Mouse (Mus musculus) stomach, postnatal 0 days (tissue): ENCODE results near the gene Col18a1. TPM values are rescaled to one million over a fixed set of nuclear protein-coding genes. Genes with fewer than 3 reads are reported as not detected.
A peak's percentile ranks its signal among the peaks of the same experiment; 100 is the strongest.

Source experiments
- ATAC-seq: fragments of 200-750 bp; cut with Nextera tagmentation; 2 replicates; pipeline ENCODE4 v1.8.0; 2017; ENCODE audit not compliant: low FRiP score, low TSS enrichment
- DNase-seq: peaks from one replicate; pipeline ENCODE4 v3.0.0-alpha.2; 2016; ENCODE audit warnings: low spot score
- H3K27ac ChIP-seq: fragments of 300-500 bp; sonication (generic); replicated peaks from 2 replicates; pipeline ENCODE4 v1.5.1; 2014; ENCODE audit warnings: mild to moderate bottlenecking, control low read depth
- H3K27me3 ChIP-seq: fragments of 300-500 bp; sonication (generic); 2 replicates; pipeline ENCODE4 v1.6.1; 2014; ENCODE audit warnings: low read length; ENCODE audit not compliant: control insufficient read depth, insufficient read depth
- H3K36me3 ChIP-seq: fragments of 300-500 bp; sonication (generic); 2 replicates; pipeline ENCODE4 v1.6.1; 2014; ENCODE audit warnings: low read length, mixed read lengths; ENCODE audit not compliant: control insufficient read depth, insufficient read depth
- H3K4me1 ChIP-seq: fragments of 300-500 bp; sonication (generic); replicated peaks from 2 replicates; pipeline ENCODE4 v1.6.1; 2014; ENCODE audit warnings: antibody characterized with exemption; ENCODE audit not compliant: control insufficient read depth, insufficient read depth
- H3K4me2 ChIP-seq: fragments of 300-500 bp; sonication (generic); replicated peaks from 2 replicates; pipeline ENCODE4 v1.6.1; 2014; ENCODE audit warnings: low read depth, mild to moderate bottlenecking, control low read depth, moderate library complexity
- H3K4me3 ChIP-seq: fragments of 300-500 bp; sonication (generic); 2 replicates; pipeline ENCODE4 v1.5.1; 2014; ENCODE audit warnings: low read depth, low read length, control low read depth
- H3K9ac ChIP-seq: fragments of 300-500 bp; sonication (generic); 2 replicates; pipeline ENCODE4 v1.6.1; 2014; ENCODE audit warnings: mild to moderate bottlenecking, low read length, control low read depth, mixed read lengths
- H3K9me3 ChIP-seq: fragments of 300-500 bp; sonication (generic); 2 replicates; pipeline ENCODE4 v1.6.1; 2016; ENCODE audit warnings: low read length; ENCODE audit not compliant: control insufficient read depth
- CTCF ChIP-seq: IDR thresholded peaks from 2 replicates; pipeline ENCODE4 v1.5.1; 2016; ENCODE audit warnings: antibody characterized with exemption, low read depth, mild to moderate bottlenecking, moderate library complexity
- EP300 ChIP-seq: optimal IDR thresholded peaks from 2 replicates; pipeline ENCODE3; 2016; ENCODE audit warnings: antibody characterized with exemption
- WGBS: fragments of 180-500 bp; shearing (Covaris S2); extraction: QIAGEN DNeasy Blood & Tissue Kit; methylation state at CpG from one replicate; pipeline ENCODE4 v1.1.7; 2014; 5-methylcytosine and 5-hydroxymethylcytosine counted together
- polyA plus RNA-seq: library from polyadenylated mRNA; unstranded; fragments of >200 nt; fragmentation: Nextera tagmentation; extraction: Ambion mirVana; gene quantifications from 2 replicates; pipeline ENCODE4 v1.2.1, GENCODE M21; 2015

Gene Col18a1
- polyA plus RNA-seq, 1 experiment from 2014 or later: 26.3 TPM

DNA sequence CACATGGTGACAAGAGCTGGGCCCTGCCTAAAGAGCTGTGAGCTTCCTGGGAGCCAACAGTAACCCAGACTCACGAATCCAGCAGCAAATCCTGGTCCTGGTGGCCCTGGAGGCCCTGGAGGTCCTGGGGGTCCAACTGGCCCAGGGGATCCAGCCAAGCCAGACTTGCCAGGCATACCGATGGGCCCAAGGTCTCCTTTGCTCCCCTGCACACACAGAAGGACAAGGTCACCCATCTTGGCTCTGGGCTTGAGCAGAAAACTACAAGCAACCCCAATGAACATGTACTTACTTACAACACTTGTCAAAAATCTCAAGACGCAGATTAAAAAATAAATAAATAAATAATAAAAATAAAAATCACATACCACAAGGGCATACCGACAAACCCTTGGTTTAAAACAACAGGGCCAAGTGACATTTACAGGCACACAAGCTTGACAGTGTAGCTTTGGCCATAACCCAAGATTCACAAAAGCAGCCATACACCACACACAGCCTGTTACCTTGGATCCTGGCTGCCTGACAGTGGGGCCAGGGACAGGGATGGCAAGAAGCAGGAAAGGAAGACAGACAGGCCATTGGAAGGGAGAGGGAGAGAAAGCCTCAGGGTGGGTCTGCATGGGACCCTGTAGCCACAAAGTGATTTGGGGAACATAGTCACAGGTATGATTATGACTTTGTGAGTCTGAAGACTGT lies 91.9 kb downstream of the Col18a1 start:
- H3K4me2 ChIP-seq: no peak overlapping the region
- ATAC-seq (no peak), DNase-seq (no peak)
- TF ChIP-seq EP300 (no peak), CTCF (no peak)
- H3K4me1 ChIP-seq: no peaks in the 10 kb centered on the region
- H3K4me3 ChIP-seq: no peak overlapping the region
- H3K9ac ChIP-seq: no peak overlapping the region
- 79% methylated on average over 4 of the region's 4 CpGs for WGBS
- peaks cover 4% of the 10 kb centered on the region for H3K36me3 ChIP-seq
- no peaks in the 10 kb centered on the region for H3K9me3 ChIP-seq
- no peaks in the 10 kb centered on the region for H3K27me3 ChIP-seq
- no peak overlapping the region for H3K27ac ChIP-seq

- no peaks in the 10 kb centered on the region; the same call in 1 of the 2 replicates for H3K36me3 ChIP-seq
- H3K4me1 ChIP-seq: no peaks in the 10 kb centered on the region
- H3K4me3 ChIP-seq: no peak overlapping the region
- H3K27ac ChIP-seq: no peak overlapping the region
- WGBS: 52% methylated on average over 4 of the region's 4 CpGs
- no peaks in the 10 kb centered on the region for H3K27me3 ChIP-seq
- H3K9me3 ChIP-seq: no peaks in the 10 kb centered on the region
- ATAC-seq (no peak), DNase-seq (peak; percentile 72)
- H3K9ac ChIP-seq: no peak overlapping the region
- H3K4me2 ChIP-seq: no peak overlapping the region
- TF ChIP-seq CTCF: peak; percentile 88
- no peak for TF ChIP-seq EP300
Observed at GRCm38 (mm10) chr10:77070072-77070471, 96.3 kb downstream of the Col18a1 start.

GRCm38 (mm10) chr10:77068469-77068868 lies 97.9 kb downstream of the Col18a1 start:
- 93% methylated on average over 7 of the region's 7 CpGs for WGBS
- Histone ChIP-seq H3K4me3 (no peak overlapping the region), H3K36me3 (no peaks in the 10 kb centered on the region), H3K4me1 (no peaks in the 10 kb centered on the region), H3K27ac (no peak overlapping the region), H3K4me2 (no peak overlapping the region), H3K9ac (no peak overlapping the region), H3K9me3 (no peaks in the 10 kb centered on the region), H3K27me3 (no peaks in the 10 kb centered on the region)
- no peak for ATAC-seq
- no peak for TF ChIP-seq EP300
- TF ChIP-seq CTCF: no peak
- DNase-seq: no peak

DNA sequence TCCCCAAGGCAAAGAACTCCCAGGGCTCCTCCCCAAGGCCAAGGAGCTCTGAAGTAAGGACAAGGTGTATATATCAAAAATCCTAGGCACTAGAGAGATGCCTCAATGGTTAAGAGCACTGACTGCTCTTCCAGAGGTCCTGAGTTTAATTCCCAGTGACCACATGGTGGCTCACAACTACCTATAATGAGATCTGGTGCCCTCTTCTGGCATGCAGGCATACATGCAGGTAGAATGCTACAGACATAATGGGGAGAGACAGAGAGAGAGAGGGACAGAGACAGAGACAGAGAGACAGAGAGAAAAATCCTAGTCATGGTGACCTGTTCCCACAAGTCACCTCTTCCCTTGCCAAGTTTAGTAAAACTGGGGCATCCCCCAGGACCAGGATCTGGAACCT lies 101.7 kb downstream of the Col18a1 start:
- no peak overlapping the region for H3K9ac ChIP-seq
- no peaks in the 10 kb centered on the region for H3K36me3 ChIP-seq
- H3K27ac ChIP-seq: no peak overlapping the region
- H3K4me3 ChIP-seq: no peak overlapping the region
- TF ChIP-seq EP300 (no peak), CTCF (peak; percentile 57)
- ATAC-seq (no peak), DNase-seq (no peak)
- H3K4me2 ChIP-seq: no peak overlapping the region
- H3K27me3 ChIP-seq: no peaks in the 10 kb centered on the region
- H3K4me1 ChIP-seq: no peaks in the 10 kb centered on the region
- no peaks in the 10 kb centered on the region for H3K9me3 ChIP-seq

DNA sequence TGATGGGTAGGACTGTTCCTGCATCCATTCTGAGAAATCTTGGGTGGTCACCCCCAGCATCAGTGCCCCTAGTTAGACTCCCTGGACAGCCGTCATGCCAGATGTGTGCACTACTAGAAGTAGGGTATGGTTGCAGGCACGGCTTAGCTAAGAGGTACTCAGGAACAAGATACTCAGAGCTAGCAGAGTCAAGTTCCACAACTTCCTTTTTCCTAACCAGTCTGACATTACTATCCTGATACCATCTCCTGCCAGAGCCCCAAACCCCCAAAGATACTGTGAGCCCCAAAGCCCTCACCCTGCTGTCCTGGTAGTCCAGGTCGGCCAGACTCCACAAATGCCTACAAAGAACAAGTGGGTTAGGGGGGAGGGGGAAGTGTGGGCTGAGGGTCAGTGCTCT lies 102.1 kb downstream of the Col18a1 start:
- Histone ChIP-seq H3K27me3 (no peaks in the 10 kb centered on the region), H3K4me2 (no peak overlapping the region), H3K36me3 (no peaks in the 10 kb centered on the region), H3K9me3 (no peaks in the 10 kb centered on the region), H3K4me3 (no peak overlapping the region), H3K4me1 (no peaks in the 10 kb centered on the region), H3K27ac (no peak overlapping the region), H3K9ac (no peak overlapping the region)
- ATAC-seq (no peak), DNase-seq (no peak)
- TF ChIP-seq CTCF (no peak), EP300 (no peak)
- 92% methylated on average over 3 of the region's 3 CpGs for WGBS

GRCm38 (mm10) chr10:77062393-77063010 lies 103.8 kb downstream of the Col18a1 start:
- DNase-seq (no peak), ATAC-seq (no peak)
- 62% methylated on average over 11 of the region's 11 CpGs for WGBS
- Histone ChIP-seq H3K27ac (no peak overlapping the region), H3K4me3 (no peak overlapping the region), H3K9me3 (no peaks in the 10 kb centered on the region), H3K27me3 (no peaks in the 10 kb centered on the region), H3K4me2 (no peak overlapping the region), H3K9ac (no peak overlapping the region), H3K36me3 (no peaks in the 10 kb centered on the region), H3K4me1 (no peaks in the 10 kb centered on the region)
- no peak for TF ChIP-seq CTCF
- no peak for TF ChIP-seq EP300
